Mouse (Mus musculus) CH12F3 (cell line): ENCODE measurements around the gene Klk11.

Experiments
- in situ Hi-C: fragments of 300-500 bp; cut with MboI; formaldehyde crosslinking; loops from 2 replicates; pipeline ENCODE4 v1.14.3; 2020; ENCODE audit warnings: low sequenced_read_pairs

Gene Klk11

GRCm38 (mm10) chr7:43791591-43791990 lies 17.2 kb downstream of the Klk11 start, which contains the start of gene Klk9:
Gene Klk9 (plus strand): TSS chr7:43791891.
- in situ Hi-C loops: no loop called here

- in situ Hi-C loops: no loop called here
Measured at GRCm38 (mm10) chr7:43796355-43796754, 22.0 kb downstream of the Klk11 start.

- in situ Hi-C loops: no loop called here
Measured at GRCm38 (mm10) chr7:43797333-43797769, 22.9 kb downstream of the Klk11 start, which contains the start of gene Klk8. Gene Klk8 (plus strand): TSS chr7:43797577.

DNA sequence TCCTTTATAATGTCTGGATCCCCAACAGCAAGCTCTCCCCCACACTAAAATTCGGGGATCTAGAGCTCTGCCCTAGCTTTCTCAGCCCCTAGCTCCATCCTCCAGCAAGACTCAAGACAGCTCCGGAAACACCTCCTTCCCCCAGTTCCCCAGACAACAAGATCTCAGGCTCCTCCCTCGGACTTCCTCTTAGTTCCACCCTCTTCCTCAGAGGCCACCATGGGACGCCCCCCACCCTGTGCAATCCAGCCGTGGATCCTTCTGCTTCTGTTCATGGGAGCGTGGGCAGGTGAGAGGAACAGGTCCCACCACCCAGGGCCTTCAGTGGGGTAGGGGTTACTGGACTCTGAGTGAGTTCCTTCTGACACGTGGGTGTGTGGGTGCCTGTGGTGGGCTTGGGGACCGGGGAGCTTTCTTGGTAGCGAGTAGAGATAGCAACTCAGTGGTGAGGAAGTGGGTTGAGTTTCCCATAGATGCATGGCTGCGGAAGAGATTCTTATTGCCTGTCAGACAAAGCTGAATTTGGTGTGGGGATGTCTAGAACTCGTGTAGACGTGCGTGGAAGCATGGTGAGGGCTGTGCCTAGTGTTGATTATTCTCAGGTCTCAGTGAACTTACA lies 23.5 kb downstream of the Klk11 start:
- in situ Hi-C loops: no loop called here

GRCm38 (mm10) chr7:43799876-43800275 lies 25.5 kb downstream of the Klk11 start:
- in situ Hi-C loops: no loop called here

GRCm38 (mm10) chr7:43810994-43811393 lies 36.6 kb downstream of the Klk11 start, which contains the start of gene Klk7:
Gene Klk7 (plus strand): TSS chr7:43811294.
- in situ Hi-C loops: no loop called here

- in situ Hi-C loops: no loop called here
Measured at GRCm38 (mm10) chr7:43815211-43815610, 40.8 kb downstream of the Klk11 start.

- in situ Hi-C loops: no loop called here
Measured at GRCm38 (mm10) chr7:43816746-43817145, 42.3 kb downstream of the Klk11 start.

DNA sequence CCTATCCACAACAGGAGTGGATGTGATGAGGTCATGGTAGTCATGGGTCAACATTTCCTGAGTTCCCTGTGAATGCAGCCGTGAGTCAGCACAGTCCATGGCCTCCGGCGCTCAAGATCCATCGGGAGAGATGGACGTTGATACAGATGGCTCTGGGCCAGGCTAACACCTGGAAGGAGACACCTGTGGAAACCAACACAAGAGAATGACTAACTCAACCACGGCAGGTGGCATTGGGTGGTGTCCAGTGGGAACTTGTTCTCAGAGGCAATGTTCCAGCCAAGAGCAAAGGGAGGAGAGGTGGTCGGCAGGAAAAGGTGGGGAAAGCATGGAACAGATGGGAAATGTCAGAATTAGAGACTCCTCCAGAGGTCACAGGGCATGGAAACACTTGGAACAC lies 47.2 kb downstream of the Klk11 start:
- in situ Hi-C loops: no loop called here

DNA sequence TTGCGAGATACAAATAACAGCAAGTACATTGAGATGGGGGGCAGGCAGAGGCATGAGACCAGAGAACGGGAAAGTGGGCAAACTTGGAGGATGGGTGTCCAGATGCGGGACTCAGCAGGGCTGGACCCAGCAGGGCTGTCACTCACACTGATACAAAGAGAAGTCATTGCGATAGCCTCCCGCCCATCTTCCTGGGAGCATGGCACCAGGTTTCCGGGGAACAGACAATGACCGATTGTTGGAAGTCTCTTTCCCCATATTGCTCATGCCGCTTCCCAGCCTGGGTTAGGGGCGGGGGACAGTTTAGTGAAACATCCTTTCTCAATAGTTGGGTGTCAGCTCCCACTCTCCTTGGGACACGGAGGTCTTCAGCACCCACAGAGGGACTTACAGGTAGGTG lies 49.8 kb downstream of the Klk11 start, which contains the start of gene Klk6:
TSS of gene Klk6 (plus strand) at position 301 of the 400 bp plus-strand sequence.
- in situ Hi-C loops: no loop called here

DNA sequence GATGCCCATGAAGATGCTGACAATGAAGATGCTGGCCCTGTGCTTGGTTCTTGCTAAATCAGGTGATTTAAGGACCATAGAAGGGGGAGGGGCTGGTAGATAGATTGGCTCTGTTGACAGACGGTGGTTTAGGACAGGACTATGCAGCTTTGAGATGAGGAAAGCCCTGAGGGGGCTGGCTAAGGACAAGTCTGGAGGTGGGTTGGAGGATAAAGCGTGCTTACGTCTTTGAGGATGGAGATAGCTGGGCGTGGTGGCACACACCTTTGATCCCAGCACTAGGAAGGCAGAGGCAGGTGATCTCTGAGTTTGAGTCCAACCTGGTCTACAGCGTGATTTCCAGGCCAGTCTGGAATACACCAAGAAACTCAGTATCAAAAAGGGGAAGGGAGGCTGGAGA lies 51.7 kb downstream of the Klk11 start:
- in situ Hi-C loops: no loop called here

DNA sequence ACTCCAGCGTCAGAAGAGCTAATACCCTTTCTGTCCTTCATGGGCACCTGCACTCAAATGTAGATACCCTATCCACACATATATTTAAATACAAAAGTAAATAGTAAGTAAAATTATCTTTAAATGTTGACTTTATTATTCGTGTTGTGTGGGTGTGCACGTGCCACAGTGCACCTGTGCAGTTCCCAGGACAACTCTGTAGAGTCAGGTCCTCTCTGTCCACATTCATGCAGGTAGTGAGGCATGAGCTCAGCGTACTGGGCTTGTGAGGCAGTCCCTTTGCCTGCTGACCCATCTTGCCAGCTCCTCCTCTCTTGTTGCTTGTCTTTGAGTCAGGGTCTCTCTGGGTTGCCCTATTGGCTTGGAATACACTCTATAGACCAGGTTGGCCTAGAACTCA lies 53.3 kb downstream of the Klk11 start:
- in situ Hi-C loops: no loop called here
